Comparison of ENCODE assay signal across 9 mouse cellular contexts in the genomic region with DNA sequence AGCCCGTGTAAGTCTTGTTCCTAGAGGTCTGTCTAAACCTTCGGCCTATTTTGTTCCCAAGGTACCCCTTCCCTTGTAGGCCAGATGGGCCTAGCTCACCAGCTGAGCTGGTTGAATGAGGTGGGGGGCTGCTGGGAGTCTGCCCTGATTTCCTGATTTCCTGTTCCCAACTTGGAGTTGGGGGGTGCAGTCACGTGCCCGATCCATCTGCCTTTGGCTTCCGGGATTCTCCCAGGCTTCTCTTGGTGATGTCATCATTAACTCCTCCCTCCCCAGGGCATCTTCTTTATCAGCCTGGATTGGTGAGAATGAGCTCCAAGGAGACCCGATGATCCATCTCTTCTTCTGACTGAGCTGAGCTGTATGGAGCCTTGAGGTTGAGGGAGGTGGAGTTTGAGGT. TPM values are rescaled to one million over a fixed set of nuclear protein-coding genes. Genes with fewer than 3 reads are reported as not detected.
A peak's percentile ranks its signal among the peaks of the same experiment; 100 is the strongest.
DNase-seq lines count a peak whose midpoint lies in the region; ATAC-seq and TF ChIP-seq lines count a peak whose summit lies in the region.
"Had no signal": no experiment of that assay in that cellular context is flagged by ENCODE, and none has a peak within 500 bp of the region (broad histone marks: within the 10 kb centered on the region; RNA-seq: fewer than 3 reads in every experiment).

No protein-coding gene starts in this region.

- no peak for DNase-seq in limb, embryonic 10.5 days (ENCODE audit: low spot score)
- peak; percentile 67 for DNase-seq in kidney, postnatal 0 days (ENCODE audit: low spot score)
- DNase-seq in liver, embryonic 11.5 days (ENCODE audit: low spot score) = no peak

- peak overlapping the region; percentile 97; the same call in 1 of the 2 replicates for H3K4me2 ChIP-seq in limb, embryonic 13.5 days (replicated peaks)
- H3K4me2 ChIP-seq in embryonic facial prominence, embryonic 13.5 days = peak overlapping the region; percentile 94
- H3K4me2 ChIP-seq in heart, embryonic 12.5 days = 0 out of 2 replicates have a peak overlapping the region, but pooled peaks have one; percentile 97
- peak overlapping the region; percentile 99 for H3K4me2 ChIP-seq in kidney, postnatal 0 days (ENCODE audit: low read length)
- H3K4me2 ChIP-seq in liver, embryonic 11.5 days = peak overlapping the region; percentile 99; the same call in 1 of the 2 replicates

- H3K9ac ChIP-seq in limb, embryonic 13.5 days = peak overlapping the region; percentile 51
- peak overlapping the region; percentile 85 for H3K9ac ChIP-seq in embryonic facial prominence, embryonic 13.5 days
- no peak overlapping the region for H3K9ac ChIP-seq in heart, embryonic 12.5 days
- no peak overlapping the region for H3K9ac ChIP-seq in kidney, postnatal 0 days (ENCODE audit: low read depth, low read length)
- H3K9ac ChIP-seq in liver, embryonic 11.5 days (ENCODE audit: low read depth, low read length) = no peak overlapping the region

- 47% methylated on average over 6 of the region's 6 CpGs for WGBS in limb, embryonic 13.5 days
- 56% methylated on average over 6 of the region's 6 CpGs for WGBS in limb, embryonic 10.5 days
- 38% methylated on average over 6 of the region's 6 CpGs for WGBS in embryonic facial prominence, embryonic 13.5 days
- 35% methylated on average over 6 of the region's 6 CpGs for WGBS in heart, embryonic 12.5 days
- WGBS in kidney, postnatal 0 days = 34% methylated on average over 6 of the region's 6 CpGs
- 60% methylated on average over 6 of the region's 6 CpGs for WGBS in liver, embryonic 11.5 days
- WGBS in olfactory bulb, adult 2 months = 11% methylated on average over 6 of the region's 6 CpGs

- TF ChIP-seq POLR2A in olfactory bulb, adult 2 months (IDR thresholded peaks at IDR 0.05; ENCODE audit: insufficient read depth, low read depth, low read length) = no peak

- no peak overlapping the region for H3K4me3 ChIP-seq in limb, embryonic 13.5 days
- no peak overlapping the region for H3K4me3 ChIP-seq in limb, embryonic 10.5 days
- 0 out of 2 replicates have a peak overlapping the region, but pooled peaks have one; percentile 12 for H3K4me3 ChIP-seq in embryonic facial prominence, embryonic 13.5 days
- no peak overlapping the region for H3K4me3 ChIP-seq in heart, embryonic 12.5 days
- no peak overlapping the region for H3K4me3 ChIP-seq in kidney, postnatal 0 days (replicated peaks; ENCODE audit: low read depth, low read length)
- no peak overlapping the region for H3K4me3 ChIP-seq in liver, embryonic 11.5 days (ENCODE audit: low read depth, low read length)
- H3K4me3 ChIP-seq in olfactory bulb, adult 2 months (ENCODE audit: insufficient read depth, low read depth, low read length) = peak overlapping the region; percentile 91

- ATAC-seq in limb, embryonic 13.5 days (ENCODE audit: low FRiP score, low read depth) = no peak
- ATAC-seq in embryonic facial prominence, embryonic 13.5 days (ENCODE audit: insufficient number of reproducible peaks, insufficient read depth, low FRiP score, low TSS enrichment, low read depth) = no peak
- no peak for ATAC-seq in heart, embryonic 12.5 days (ENCODE audit: insufficient number of reproducible peaks, low FRiP score)
- ATAC-seq in kidney, postnatal 0 days (replicated peaks; ENCODE audit: low FRiP score, low read depth) = no peak
- ATAC-seq in liver, embryonic 11.5 days (replicated peaks; ENCODE audit: low FRiP score) = no peak
- no peak for ATAC-seq in erythroid progenitor cell, adult 5-6 weeks (replicated peaks; ENCODE audit: low FRiP score, poor library complexity, severe bottlenecking)

- no peaks in the 10 kb centered on the region for H3K27me3 ChIP-seq in limb, embryonic 13.5 days
- no peaks in the 10 kb centered on the region for H3K27me3 ChIP-seq in limb, embryonic 10.5 days (ENCODE audit: low read depth, poor library complexity, severe bottlenecking)
- H3K27me3 ChIP-seq in embryonic facial prominence, embryonic 13.5 days = no peaks in the 10 kb centered on the region
- no peaks in the 10 kb centered on the region for H3K27me3 ChIP-seq in heart, embryonic 12.5 days (replicated peaks)
- H3K27me3 ChIP-seq in kidney, postnatal 0 days (ENCODE audit: insufficient read depth, low read length) = no peaks in the 10 kb centered on the region
- H3K27me3 ChIP-seq in liver, embryonic 11.5 days (replicated peaks; ENCODE audit: control insufficient read depth, insufficient read depth, low read length) = no peaks in the 10 kb centered on the region
- H3K27me3 ChIP-seq: CH12.LX had no signal

- no peaks in the 10 kb centered on the region for H3K9me3 ChIP-seq in limb, embryonic 13.5 days
- no peaks in the 10 kb centered on the region for H3K9me3 ChIP-seq in limb, embryonic 10.5 days (replicated peaks)
- H3K9me3 ChIP-seq in embryonic facial prominence, embryonic 13.5 days = no peaks in the 10 kb centered on the region
- no peaks in the 10 kb centered on the region for H3K9me3 ChIP-seq in heart, embryonic 12.5 days (replicated peaks)
- H3K9me3 ChIP-seq in kidney, postnatal 0 days (replicated peaks; ENCODE audit: low read length) = no peaks in the 10 kb centered on the region
- H3K9me3 ChIP-seq in liver, embryonic 11.5 days (ENCODE audit: control insufficient read depth, low read length) = no peaks in the 10 kb centered on the region

- peaks cover 40% of the 10 kb centered on the region for H3K4me1 ChIP-seq in limb, embryonic 13.5 days
- peaks cover 36% of the 10 kb centered on the region for H3K4me1 ChIP-seq in limb, embryonic 10.5 days
- peaks cover 40% of the 10 kb centered on the region for H3K4me1 ChIP-seq in embryonic facial prominence, embryonic 13.5 days
- H3K4me1 ChIP-seq in heart, embryonic 12.5 days (replicated peaks) = peaks cover 39% of the 10 kb centered on the region
- peaks cover 14% of the 10 kb centered on the region for H3K4me1 ChIP-seq in kidney, postnatal 0 days (replicated peaks; ENCODE audit: insufficient read depth, low read length)
- peaks cover 34% of the 10 kb centered on the region for H3K4me1 ChIP-seq in liver, embryonic 11.5 days (replicated peaks; ENCODE audit: control insufficient read depth, insufficient read depth, low read length)
- peaks cover 33% of the 10 kb centered on the region for H3K4me1 ChIP-seq in olfactory bulb, adult 2 months (ENCODE audit: control insufficient read depth, insufficient read depth, low read length)

- no peak overlapping the region for H3K27ac ChIP-seq in limb, embryonic 13.5 days
- no peak overlapping the region for H3K27ac ChIP-seq in limb, embryonic 10.5 days
- no peak overlapping the region for H3K27ac ChIP-seq in embryonic facial prominence, embryonic 13.5 days
- no peak overlapping the region for H3K27ac ChIP-seq in heart, embryonic 12.5 days (ENCODE audit: poor library complexity, severe bottlenecking)
- no peak overlapping the region for H3K27ac ChIP-seq in kidney, postnatal 0 days
- H3K27ac ChIP-seq in liver, embryonic 11.5 days (ENCODE audit: low read depth, low read length) = no peak overlapping the region
- peak overlapping the region; percentile 67 for H3K27ac ChIP-seq in olfactory bulb, adult 2 months (ENCODE audit: insufficient read depth, low read depth, low read length)

- H3K36me3 ChIP-seq in limb, embryonic 13.5 days = peaks cover 41% of the 10 kb centered on the region
- peaks cover 39% of the 10 kb centered on the region for H3K36me3 ChIP-seq in limb, embryonic 10.5 days
- H3K36me3 ChIP-seq in embryonic facial prominence, embryonic 13.5 days = peaks cover 35% of the 10 kb centered on the region
- peaks cover 37% of the 10 kb centered on the region for H3K36me3 ChIP-seq in heart, embryonic 12.5 days
- peaks cover 6% of the 10 kb centered on the region; the same call in 1 of the 2 replicates for H3K36me3 ChIP-seq in kidney, postnatal 0 days (ENCODE audit: insufficient read depth, low read length)
- peaks cover 22% of the 10 kb centered on the region for H3K36me3 ChIP-seq in liver, embryonic 11.5 days (ENCODE audit: control insufficient read depth, insufficient read depth, low read length)

- no peak for TF ChIP-seq CTCF in kidney, postnatal 0 days (IDR thresholded peaks at IDR 0.05; ENCODE audit: low read depth)
- TF ChIP-seq CTCF in olfactory bulb, adult 2 months (IDR thresholded peaks at IDR 0.05; ENCODE audit: insufficient read depth, low read depth, low read length) = no peak

RNA-seq across cellular contexts. Expression of a gene that starts 3.6 kb away (rescaled TPM):
- 18.2 and 19.4 TPM in 2 replicates for polyA plus RNA-seq in limb, embryonic 13.5 days (2015; fragmentation: Nextera tagmentation; extraction: Ambion mirVana)
- polyA plus RNA-seq in limb, embryonic 10.5 days (2016; fragmentation: Nextera tagmentation; extraction: Ambion mirVana) = 20.9 and 25.3 TPM in 2 replicates
- polyA plus RNA-seq in embryonic facial prominence, embryonic 13.5 days (2015; fragmentation: Nextera tagmentation; extraction: Ambion mirVana) = 21.1 and 21.6 TPM in 2 replicates
- 13.8 and 14.2 TPM in 2 replicates for polyA plus RNA-seq in heart, embryonic 12.5 days (2016; fragmentation: Nextera tagmentation; extraction: Ambion mirVana)
- polyA plus RNA-seq in kidney, postnatal 0 days (2015; fragmentation: Nextera tagmentation; extraction: Ambion mirVana) = 8.2 and 8.4 TPM in 2 replicates
- 16.1 and 17.9 TPM in 2 replicates for polyA plus RNA-seq in liver, embryonic 11.5 days (2014; fragmentation: Nextera tagmentation; extraction: Ambion mirVana)
- polyA plus RNA-seq in olfactory bulb, adult 2 months (2012; ENCODE audit: insufficient read depth, insufficient read length, low replicate concordance, missing spikeins) = not detected in 2 replicates
- total RNA-seq in erythroid progenitor cell, adult 5-6 weeks (2015; ENCODE audit: low replicate concordance) = 30.2 and 49.0 TPM in 2 replicates
- total RNA-seq in erythroid progenitor cell, adult 5-6 weeks (2017; ENCODE audit: low replicate concordance) = 31.5 and 42.0 TPM in 2 replicates

RNA-seq across cellular contexts. Expression of a gene that starts 3.6 kb away (rescaled TPM):
- polyA plus RNA-seq in limb, embryonic 13.5 days (2015; fragmentation: Nextera tagmentation; extraction: Ambion mirVana) = 51.8 and 55.9 TPM in 2 replicates
- polyA plus RNA-seq in limb, embryonic 10.5 days (2016; fragmentation: Nextera tagmentation; extraction: Ambion mirVana) = 52.4 and 55.5 TPM in 2 replicates
- polyA plus RNA-seq in embryonic facial prominence, embryonic 13.5 days (2015; fragmentation: Nextera tagmentation; extraction: Ambion mirVana) = 48.4 and 54.7 TPM in 2 replicates
- 31.2 and 31.5 TPM in 2 replicates for polyA plus RNA-seq in heart, embryonic 12.5 days (2016; fragmentation: Nextera tagmentation; extraction: Ambion mirVana)
- polyA plus RNA-seq in kidney, postnatal 0 days (2015; fragmentation: Nextera tagmentation; extraction: Ambion mirVana) = 33.8 and 38.0 TPM in 2 replicates
- 48.5 and 49.1 TPM in 2 replicates for polyA plus RNA-seq in liver, embryonic 11.5 days (2014; fragmentation: Nextera tagmentation; extraction: Ambion mirVana)
- not detected in 2 replicates for polyA plus RNA-seq in olfactory bulb, adult 2 months (2012; ENCODE audit: insufficient read depth, insufficient read length, low replicate concordance, missing spikeins)
- total RNA-seq in erythroid progenitor cell, adult 5-6 weeks (2015; ENCODE audit: low replicate concordance) = 2.2 and 5.4 TPM in 2 replicates
- total RNA-seq in erythroid progenitor cell, adult 5-6 weeks (2017; ENCODE audit: low replicate concordance) = 4.6 and 9.8 TPM in 2 replicates

RNA-seq across cellular contexts. Expression of a gene that starts 25.9 kb away (rescaled TPM):
- polyA plus RNA-seq in limb, embryonic 13.5 days (2015; fragmentation: Nextera tagmentation; extraction: Ambion mirVana) = 71.2 and 74.8 TPM in 2 replicates
- 106 and 107 TPM in 2 replicates for polyA plus RNA-seq in limb, embryonic 10.5 days (2016; fragmentation: Nextera tagmentation; extraction: Ambion mirVana)
- polyA plus RNA-seq in embryonic facial prominence, embryonic 13.5 days (2015; fragmentation: Nextera tagmentation; extraction: Ambion mirVana) = 70.9 and 81.0 TPM in 2 replicates
- polyA plus RNA-seq in heart, embryonic 12.5 days (2016; fragmentation: Nextera tagmentation; extraction: Ambion mirVana) = 37.8 and 38.3 TPM in 2 replicates
- 40.3 and 45.7 TPM in 2 replicates for polyA plus RNA-seq in kidney, postnatal 0 days (2015; fragmentation: Nextera tagmentation; extraction: Ambion mirVana)
- polyA plus RNA-seq in liver, embryonic 11.5 days (2014; fragmentation: Nextera tagmentation; extraction: Ambion mirVana) = 79.3 and 86.8 TPM in 2 replicates
- not detected in 2 replicates for polyA plus RNA-seq in olfactory bulb, adult 2 months (2012; ENCODE audit: insufficient read depth, insufficient read length, low replicate concordance, missing spikeins)
- total RNA-seq in erythroid progenitor cell, adult 5-6 weeks (2015; ENCODE audit: low replicate concordance) = 14.7 and 28.8 TPM in 2 replicates
- 7.9 and 33.2 TPM in 2 replicates for total RNA-seq in erythroid progenitor cell, adult 5-6 weeks (2017; ENCODE audit: low replicate concordance)

RNA-seq across cellular contexts. Expression of a gene that starts 26.0 kb away (rescaled TPM):
- 13.6 and 13.8 TPM in 2 replicates for polyA plus RNA-seq in limb, embryonic 13.5 days (2015; fragmentation: Nextera tagmentation; extraction: Ambion mirVana)
- 18.9 and 19.0 TPM in 2 replicates for polyA plus RNA-seq in limb, embryonic 10.5 days (2016; fragmentation: Nextera tagmentation; extraction: Ambion mirVana)
- 15.6 and 16.4 TPM in 2 replicates for polyA plus RNA-seq in embryonic facial prominence, embryonic 13.5 days (2015; fragmentation: Nextera tagmentation; extraction: Ambion mirVana)
- 9.2 and 10.1 TPM in 2 replicates for polyA plus RNA-seq in heart, embryonic 12.5 days (2016; fragmentation: Nextera tagmentation; extraction: Ambion mirVana)
- 14.8 and 17.2 TPM in 2 replicates for polyA plus RNA-seq in kidney, postnatal 0 days (2015; fragmentation: Nextera tagmentation; extraction: Ambion mirVana)
- 16.4 and 16.9 TPM in 2 replicates for polyA plus RNA-seq in liver, embryonic 11.5 days (2014; fragmentation: Nextera tagmentation; extraction: Ambion mirVana)
- polyA plus RNA-seq in olfactory bulb, adult 2 months (2012; ENCODE audit: insufficient read depth, insufficient read length, low replicate concordance, missing spikeins) = not detected in 2 replicates
- 3.4 and 9.4 TPM in 2 replicates for total RNA-seq in erythroid progenitor cell, adult 5-6 weeks (2015; ENCODE audit: low replicate concordance)
- total RNA-seq in erythroid progenitor cell, adult 5-6 weeks (2017; ENCODE audit: low replicate concordance) = 5.6 and 12.6 TPM in 2 replicates

RNA-seq across cellular contexts. Expression of a gene that starts 32.1 kb away (rescaled TPM):
- 0.25 and 0.33 TPM in 2 replicates for polyA plus RNA-seq in limb, embryonic 13.5 days (2015; fragmentation: Nextera tagmentation; extraction: Ambion mirVana)
- 0.24 and 0.31 TPM in 2 replicates for polyA plus RNA-seq in limb, embryonic 10.5 days (2016; fragmentation: Nextera tagmentation; extraction: Ambion mirVana)
- 0.55 and 0.62 TPM in 2 replicates for polyA plus RNA-seq in embryonic facial prominence, embryonic 13.5 days (2015; fragmentation: Nextera tagmentation; extraction: Ambion mirVana)
- polyA plus RNA-seq in heart, embryonic 12.5 days (2016; fragmentation: Nextera tagmentation; extraction: Ambion mirVana) = 0.13 and 0.19 TPM in 2 replicates
- 0.18 TPM in 2 replicates for polyA plus RNA-seq in kidney, postnatal 0 days (2015; fragmentation: Nextera tagmentation; extraction: Ambion mirVana)
- polyA plus RNA-seq in liver, embryonic 11.5 days (2014; fragmentation: Nextera tagmentation; extraction: Ambion mirVana) = 0.22 and 0.26 TPM in 2 replicates
- polyA plus RNA-seq in olfactory bulb, adult 2 months (2012; ENCODE audit: insufficient read depth, insufficient read length, low replicate concordance, missing spikeins) = not detected in 2 replicates
- total RNA-seq in erythroid progenitor cell, adult 5-6 weeks (2015; ENCODE audit: low replicate concordance) = 0.84 and 1.1 TPM in 2 replicates
- 0.26 and 2.3 TPM in 2 replicates for total RNA-seq in erythroid progenitor cell, adult 5-6 weeks (2017; ENCODE audit: low replicate concordance)

Comparison
In these comparisons a context has a peak if more than half of its experiments do, and no peak if none do; other contexts are left out.
1. H3K4me3 ChIP-seq: peak in embryonic facial prominence, embryonic 13.5 days (single experiment) and olfactory bulb, adult 2 months (single experiment); none in limb, embryonic 13.5 days (single experiment), limb, embryonic 10.5 days (single experiment), heart, embryonic 12.5 days (single experiment), kidney, postnatal 0 days (single experiment) and liver, embryonic 11.5 days (single experiment).
2. H3K9ac ChIP-seq: peak in limb, embryonic 13.5 days (single experiment) and embryonic facial prominence, embryonic 13.5 days (single experiment); none in heart, embryonic 12.5 days (single experiment), kidney, postnatal 0 days (single experiment) and liver, embryonic 11.5 days (single experiment).
3. RNA of a gene that starts 3.6 kb away (polyA plus RNA-seq): 48.4 to 54.7 TPM in embryonic facial prominence, embryonic 13.5 days, 52.4 to 55.5 TPM in limb, embryonic 10.5 days, 51.8 to 55.9 TPM in limb, embryonic 13.5 days, 48.5 to 49.1 TPM in liver, embryonic 11.5 days, 33.8 to 38.0 TPM in kidney, postnatal 0 days and 31.2 to 31.5 TPM in heart, embryonic 12.5 days; not detected in olfactory bulb, adult 2 months; every median in the first group is over 10 times any median in the second.
4. Peak in every context shown above with its lines, with median percentiles within 50 percentile points of each other: H3K4me2 ChIP-seq.